In genomic region chr9:110476124-110477091, GRCm38 (mm10) we compare ENCODE assay signal across 8 mouse cellular contexts. TPM values are rescaled to one million over a fixed set of nuclear protein-coding genes. Genes with fewer than 3 reads are reported as not detected.
DNase-seq lines count a peak whose midpoint lies in the region; ATAC-seq and TF ChIP-seq lines count a peak whose summit lies in the region.

Gene Klhl18, minus strand, starts transcription at chr9:110476694.
Gene Kif9, plus strand, starts transcription at chr9:110476958.

- ATAC-seq in embryonic facial prominence, embryonic 13.5 days (ENCODE audit: insufficient number of reproducible peaks, insufficient read depth, low FRiP score, low TSS enrichment, low read depth) = peak; percentile 97
- ATAC-seq in limb, embryonic 12.5 days (ENCODE audit: insufficient number of reproducible peaks, insufficient read depth, low FRiP score, low TSS enrichment, low read depth) = peak; percentile 98
- peak; percentile 99 for ATAC-seq in midbrain, embryonic 15.5 days (replicated peaks)

- no peaks in the 10 kb centered on the region; the same call in 1 of the 2 replicates for H3K36me3 ChIP-seq in embryonic facial prominence, embryonic 13.5 days
- no peaks in the 10 kb centered on the region for H3K36me3 ChIP-seq in kidney, adult 2 months (ENCODE audit: control insufficient read depth, insufficient read depth, low read length)
- H3K36me3 ChIP-seq in limb, embryonic 12.5 days = peaks cover 11% of the 10 kb centered on the region
- peaks cover 3% of the 10 kb centered on the region; the same call in 1 of the 2 replicates for H3K36me3 ChIP-seq in midbrain, embryonic 15.5 days (replicated peaks)
- H3K36me3 ChIP-seq in spleen, adult 2 months (ENCODE audit: control insufficient read depth, insufficient read depth, low read length) = no peaks in the 10 kb centered on the region

- H3K27me3 ChIP-seq in embryonic facial prominence, embryonic 13.5 days = peaks cover 13% of the 10 kb centered on the region
- H3K27me3 ChIP-seq in kidney, adult 2 months (replicated peaks; ENCODE audit: control insufficient read depth, insufficient read depth, low read length) = no peaks in the 10 kb centered on the region
- peaks cover 23% of the 10 kb centered on the region for H3K27me3 ChIP-seq in limb, embryonic 12.5 days
- peaks cover 10% of the 10 kb centered on the region for H3K27me3 ChIP-seq in midbrain, embryonic 15.5 days (replicated peaks)
- H3K27me3 ChIP-seq in spleen, adult 2 months (ENCODE audit: control insufficient read depth, insufficient read depth, low read length) = no peaks in the 10 kb centered on the region

- WGBS in embryonic facial prominence, embryonic 13.5 days = under 1% methylated on average over 53 of the region's 53 CpGs
- WGBS in kidney, adult 2 months = under 1% methylated on average over 53 of the region's 53 CpGs
- under 1% methylated on average over 53 of the region's 53 CpGs for WGBS in limb, embryonic 12.5 days
- WGBS in midbrain, embryonic 15.5 days = under 1% methylated on average over 53 of the region's 53 CpGs
- under 1% methylated on average over 53 of the region's 53 CpGs for WGBS in spleen, adult 2 months

- H3K9me3 ChIP-seq in embryonic facial prominence, embryonic 13.5 days = no peaks in the 10 kb centered on the region
- H3K9me3 ChIP-seq in limb, embryonic 12.5 days = no peaks in the 10 kb centered on the region
- H3K9me3 ChIP-seq in midbrain, embryonic 15.5 days = no peaks in the 10 kb centered on the region

- DNase-seq in 3134 (ENCODE audit: extremely low read depth, insufficient read length, low spot score) = peak; percentile 95
- peak; percentile 98 for DNase-seq in adrenal gland, postnatal 36 days
- peak; percentile 98 to 99 for DNase-seq in heart, adult 18-20 months
- peak; percentile 99 for DNase-seq in kidney, adult 2 months
- peak; percentile 89 to 97 for DNase-seq in spleen, adult 2 months (ENCODE audit: low read depth in 1 of 2, low spot score in 2 of 2)

- TF ChIP-seq POLR2A in kidney, adult 2 months (IDR thresholded peaks at IDR 0.05; ENCODE audit: low read depth, low read length) = peak; percentile 85
- TF ChIP-seq POLR2A in spleen, adult 2 months (IDR thresholded peaks at IDR 0.05; ENCODE audit: low read depth, low read length) = peak; percentile 64

- H3K4me1 ChIP-seq in embryonic facial prominence, embryonic 13.5 days = peaks cover 13% of the 10 kb centered on the region
- peaks cover 9% of the 10 kb centered on the region; the same call in 1 of the 2 replicates for H3K4me1 ChIP-seq in kidney, adult 2 months (ENCODE audit: control insufficient read depth, insufficient read depth, low read length)
- peaks cover 13% of the 10 kb centered on the region for H3K4me1 ChIP-seq in limb, embryonic 12.5 days (replicated peaks)
- H3K4me1 ChIP-seq in midbrain, embryonic 15.5 days = peaks cover 27% of the 10 kb centered on the region
- peaks cover 11% of the 10 kb centered on the region; the same call in 1 of the 2 replicates for H3K4me1 ChIP-seq in spleen, adult 2 months (ENCODE audit: control insufficient read depth, insufficient read depth, insufficient read length)

- H3K9ac ChIP-seq in embryonic facial prominence, embryonic 13.5 days = peak within 1 kb of the TSS; percentile 83
- peak within 1 kb of the TSS; percentile 81 for H3K9ac ChIP-seq in limb, embryonic 12.5 days (replicated peaks)
- H3K9ac ChIP-seq in midbrain, embryonic 15.5 days = peak within 1 kb of the TSS; percentile 81

- H3K4me3 ChIP-seq in embryonic facial prominence, embryonic 13.5 days = peak within 1 kb of the TSS; percentile 75
- peak within 1 kb of the TSS; percentile 89 for H3K4me3 ChIP-seq in kidney, adult 2 months (ENCODE audit: insufficient read depth, low read depth, low read length)
- H3K4me3 ChIP-seq in limb, embryonic 12.5 days (replicated peaks) = peak within 1 kb of the TSS; percentile 70
- peak within 1 kb of the TSS; percentile 93 for H3K4me3 ChIP-seq in midbrain, embryonic 15.5 days
- H3K4me3 ChIP-seq in spleen, adult 2 months (ENCODE audit: extremely low read depth, insufficient read depth, insufficient read length) = peak within 1 kb of the TSS; percentile 76

- 0 out of 2 replicates have a peak, but pooled peaks have one; percentile 4 for TF ChIP-seq CTCF in kidney, adult 2 months (conservative IDR thresholded peaks at IDR 0.05; ENCODE audit: insufficient read depth, insufficient read length, low read depth, low read length)
- TF ChIP-seq CTCF in spleen, adult 2 months (IDR thresholded peaks at IDR 0.05; ENCODE audit: extremely low read depth, insufficient read depth, insufficient read length, insufficient replicate concordance) = 0 out of 2 replicates have a peak, but pooled peaks have one; percentile 1

- peak within 1 kb of the TSS; percentile 76 for H3K4me2 ChIP-seq in embryonic facial prominence, embryonic 13.5 days
- H3K4me2 ChIP-seq in limb, embryonic 12.5 days = peak within 1 kb of the TSS; percentile 77
- H3K4me2 ChIP-seq in midbrain, embryonic 15.5 days = peak within 1 kb of the TSS; percentile 94

- peak within 1 kb of the TSS; percentile 94 for H3K27ac ChIP-seq in embryonic facial prominence, embryonic 13.5 days
- peak within 1 kb of the TSS; percentile 82 for H3K27ac ChIP-seq in kidney, adult 2 months (ENCODE audit: insufficient read depth, low read depth, low read length)
- peak within 1 kb of the TSS; percentile 91 for H3K27ac ChIP-seq in limb, embryonic 12.5 days
- H3K27ac ChIP-seq in midbrain, embryonic 15.5 days = peak within 1 kb of the TSS; percentile 94
- H3K27ac ChIP-seq in spleen, adult 2 months (ENCODE audit: insufficient read depth, low read length) = peak within 1 kb of the TSS; percentile 85

RNA-seq across cellular contexts. Expression of gene Klhl18, which starts in this region (rescaled TPM):
- 10 to 100 TPM in 1 of 2 experiments, 1 to 10 TPM in 1; 9.9 to 13.0 TPM for total RNA-seq in adrenal gland, postnatal 36 days (2021)
- polyA plus RNA-seq in embryonic facial prominence, embryonic 13.5 days (2015; fragmentation: Nextera tagmentation; extraction: Ambion mirVana) = 9.3 and 9.8 TPM in 2 replicates
- total RNA-seq in heart, adult 18-20 months (2021) = 10 to 100 TPM; 12.4 to 14.0 TPM
- 17.4 and 17.8 TPM in 2 replicates for polyA plus RNA-seq in kidney, adult 2 months (2012; rRNA removed)
- polyA plus RNA-seq in limb, embryonic 12.5 days (2016; fragmentation: Nextera tagmentation; extraction: Ambion mirVana) = 7.8 and 9.6 TPM in 2 replicates
- 27.9 and 29.0 TPM in 2 replicates for polyA plus RNA-seq in midbrain, embryonic 15.5 days (2015; fragmentation: Nextera tagmentation; extraction: Ambion mirVana)
- 22.5 and 23.1 TPM in 2 replicates for polyA plus RNA-seq in spleen, adult 2 months (2012; rRNA removed)

RNA-seq across cellular contexts. Expression of gene Kif9, which starts in this region (rescaled TPM):
- total RNA-seq in adrenal gland, postnatal 36 days (2021) = 1 to 10 TPM in 1 of 2 experiments, under 1 TPM in 1; 0.69 to 1.0 TPM
- polyA plus RNA-seq in embryonic facial prominence, embryonic 13.5 days (2015; fragmentation: Nextera tagmentation; extraction: Ambion mirVana) = 0.86 and 1.4 TPM in 2 replicates
- 1 to 10 TPM in 1 of 2 experiments, under 1 TPM in 1; 0.27 to 1.3 TPM for total RNA-seq in heart, adult 18-20 months (2021)
- polyA plus RNA-seq in kidney, adult 2 months (2012; rRNA removed) = 1.8 and 3.1 TPM in 2 replicates
- polyA plus RNA-seq in limb, embryonic 12.5 days (2016; fragmentation: Nextera tagmentation; extraction: Ambion mirVana) = 1.6 TPM in 2 replicates
- 4.6 and 4.8 TPM in 2 replicates for polyA plus RNA-seq in midbrain, embryonic 15.5 days (2015; fragmentation: Nextera tagmentation; extraction: Ambion mirVana)
- polyA plus RNA-seq in spleen, adult 2 months (2012; rRNA removed) = 1.3 and 2.1 TPM in 2 replicates

Comparison
In these comparisons a context has a peak if more than half of its experiments do, and no peak if none do; other contexts are left out.
1. Peak in every context shown above with its lines: DNase-seq, ATAC-seq, H3K4me3 ChIP-seq and H3K27ac ChIP-seq.